Mouse (Mus musculus) spleen, adult 18-20 months (tissue): ENCODE results near the gene Klf5.

Experiments
- DNase-seq, 2 experiments: peaks; one replicate each; pipeline ENCODE4 v3.0.0; 2022; ENCODE audit warnings: mixed read lengths in 2 of 2

Klf5 gene

GRCm38 (mm10) chr14:99298385-99299021 is at the start of gene Klf5:
Klf5 (plus strand) TSS chr14:99298691.
- peak; percentile 63 to 64 for DNase-seq

DNA sequence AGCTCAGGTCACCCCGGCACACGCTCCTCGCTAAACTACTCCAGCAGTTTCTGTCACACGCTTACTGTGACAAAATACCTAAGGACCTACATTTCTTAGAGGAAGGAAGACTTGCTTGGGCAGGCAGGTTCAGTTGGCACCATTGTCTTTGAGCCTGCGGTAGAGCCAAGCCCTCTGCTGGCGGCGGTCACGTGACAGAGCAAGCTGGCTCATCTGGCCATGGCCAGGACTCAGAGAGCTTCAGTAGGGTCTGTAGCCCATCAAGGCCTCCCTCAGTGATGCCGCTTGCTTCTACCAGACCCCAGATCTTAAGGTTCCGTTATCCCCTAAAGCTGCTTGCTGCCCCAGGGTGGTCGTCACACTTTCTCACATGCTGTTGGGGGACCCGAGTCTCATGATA is 36.5 kb upstream of the Klf5 start:
- no peak for DNase-seq

GRCm38 (mm10) chr14:99263816-99264215 is 34.7 kb upstream of the Klf5 start:
- no peak for DNase-seq

DNA sequence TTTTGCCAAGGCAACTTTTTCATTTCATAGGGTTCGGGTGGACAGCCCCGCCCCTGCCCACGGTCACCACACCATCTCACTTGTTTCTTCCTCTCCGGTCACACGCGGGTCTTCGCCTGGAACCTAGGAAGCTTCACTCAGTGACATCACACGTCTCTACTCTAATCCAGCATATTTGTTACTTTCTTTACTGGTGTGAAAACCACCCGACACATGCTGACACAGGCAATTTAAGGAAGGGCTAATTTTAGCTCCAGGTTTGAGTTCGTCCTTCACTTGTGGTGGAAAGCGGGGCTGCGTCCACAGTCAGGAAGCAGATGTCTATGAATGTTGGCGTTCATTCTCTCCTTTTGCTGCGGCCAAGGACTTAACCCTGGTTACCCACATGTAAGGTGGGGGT is 32.7 kb upstream of the Klf5 start:
- DNase-seq = no peak

DNA sequence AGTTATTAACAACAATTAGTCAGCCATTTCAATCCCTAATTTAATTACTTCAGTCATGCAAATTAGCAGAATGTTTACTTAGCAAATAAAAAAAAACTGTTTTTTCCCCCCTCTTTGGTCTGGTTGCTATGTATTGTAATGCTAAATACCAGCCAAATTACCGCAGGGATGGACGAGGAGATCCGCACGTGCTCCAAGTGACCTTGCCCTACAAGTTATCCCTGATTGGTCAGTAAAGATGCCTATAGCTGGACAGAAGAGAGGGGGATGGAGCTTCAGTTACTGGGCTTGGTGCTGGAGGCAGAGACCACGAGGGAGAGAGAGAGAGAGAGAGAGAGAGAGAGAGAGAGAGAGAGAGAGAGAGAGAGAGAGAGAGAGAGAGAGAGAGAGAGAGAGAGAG is 31.7 kb upstream of the Klf5 start:
- DNase-seq = no peak

DNA sequence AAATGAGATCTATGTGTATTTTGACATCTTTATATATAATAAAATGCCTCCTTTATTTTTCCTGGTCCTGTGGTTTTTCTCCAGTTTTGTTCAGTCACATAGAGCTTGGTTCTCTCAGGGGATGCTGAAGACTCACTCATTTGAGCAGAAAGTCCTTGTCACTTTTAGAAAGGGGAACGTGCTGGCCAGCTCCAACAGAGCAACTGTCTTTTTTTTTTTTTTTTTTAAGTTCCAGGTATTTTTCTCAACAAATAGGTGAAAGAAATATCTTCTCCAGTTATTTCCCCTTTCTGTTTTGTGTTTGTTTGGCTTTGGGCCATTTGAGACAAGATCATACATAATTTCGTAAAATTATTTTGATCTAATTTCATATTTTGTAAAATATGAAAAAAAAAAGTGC is 24.4 kb upstream of the Klf5 start:
- no peak for DNase-seq

- no peak for DNase-seq
Observed at GRCm38 (mm10) chr14:99275827-99276226, 22.7 kb upstream of the Klf5 start.

- DNase-seq = no peak
Observed at GRCm38 (mm10) chr14:99278312-99278711, 20.2 kb upstream of the Klf5 start.

GRCm38 (mm10) chr14:99278763-99279486 is 19.6 kb upstream of the Klf5 start:
- no peak for DNase-seq

DNA sequence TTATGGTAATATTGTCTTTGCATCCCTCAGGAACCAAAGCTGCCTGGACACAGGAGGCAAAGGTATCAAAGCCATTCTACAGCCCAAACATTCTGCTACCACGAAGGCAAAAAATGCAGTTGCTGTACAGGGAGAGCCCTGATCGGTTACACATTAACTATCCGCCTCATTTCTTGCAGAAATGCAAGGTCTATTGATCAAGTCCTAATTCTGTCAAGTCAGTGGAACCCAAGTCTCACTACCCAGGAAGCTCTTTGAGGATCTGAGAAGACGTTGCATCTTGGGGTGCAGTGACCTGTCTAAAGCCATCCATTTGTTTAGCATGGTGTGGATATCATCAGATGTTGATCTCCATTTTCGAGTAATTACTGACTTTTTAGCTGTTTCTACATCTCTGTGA is 18.1 kb upstream of the Klf5 start:
- DNase-seq = no peak

GRCm38 (mm10) chr14:99280825-99281433 is 17.6 kb upstream of the Klf5 start:
- DNase-seq = no peak

GRCm38 (mm10) chr14:99285486-99285885 is 13.0 kb upstream of the Klf5 start:
- DNase-seq = no peak

DNA sequence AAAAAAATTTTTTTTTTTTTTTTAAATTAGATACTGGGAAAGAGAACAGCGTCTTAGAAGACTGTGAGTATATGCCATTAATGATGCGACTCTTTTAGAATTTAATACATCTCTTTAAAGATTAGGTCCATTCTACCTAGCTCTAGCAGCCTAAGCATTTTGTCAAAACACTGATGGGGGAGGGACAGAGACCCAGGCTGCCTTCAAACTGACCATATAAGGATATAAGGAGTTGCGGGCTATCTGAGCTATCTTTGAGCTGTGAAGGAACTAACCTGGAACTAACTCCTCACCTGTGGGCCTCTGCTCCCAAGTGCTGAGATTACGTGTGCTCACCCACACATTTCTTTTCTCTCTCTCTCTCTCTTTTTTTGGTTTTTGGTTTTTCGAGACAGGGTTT is 6.3 kb upstream of the Klf5 start:
- DNase-seq = no peak

- DNase-seq = no peak
Observed at GRCm38 (mm10) chr14:99294424-99294823, 4.1 kb upstream of the Klf5 start.

GRCm38 (mm10) chr14:99295606-99296341 is 2.7 kb upstream of the Klf5 start:
- no peak for DNase-seq

DNA sequence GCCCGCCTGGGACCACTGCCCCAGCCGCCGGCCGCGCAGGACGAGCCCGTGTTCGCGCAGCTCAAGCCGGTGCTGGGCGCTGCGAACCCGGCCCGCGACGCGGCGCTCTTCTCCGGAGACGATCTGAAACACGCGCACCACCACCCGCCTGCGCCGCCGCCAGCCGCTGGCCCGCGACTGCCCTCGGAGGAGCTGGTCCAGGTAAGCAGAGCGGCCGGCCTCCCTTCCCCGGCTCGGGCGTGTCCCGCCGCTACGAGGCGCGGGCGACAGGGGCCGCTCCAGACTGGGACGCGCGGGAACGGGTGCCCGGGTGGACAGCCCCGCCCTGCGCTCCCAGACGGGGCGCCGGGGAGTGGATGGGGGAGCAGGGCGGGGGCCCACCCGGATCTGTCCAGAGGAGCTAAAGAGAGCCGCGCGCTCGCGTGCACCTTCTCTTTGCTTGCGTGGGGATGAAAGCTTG is 561 bp downstream of the Klf5 start:
- peak; percentile 8 to 26 for DNase-seq

- no peak for DNase-seq
Observed at GRCm38 (mm10) chr14:99299701-99300191, 1.3 kb downstream of the Klf5 start.

- DNase-seq = no peak
Observed at GRCm38 (mm10) chr14:99301472-99301871, 3.0 kb downstream of the Klf5 start.

GRCm38 (mm10) chr14:99304387-99304786 is 5.9 kb downstream of the Klf5 start:
- no peak for DNase-seq

DNA sequence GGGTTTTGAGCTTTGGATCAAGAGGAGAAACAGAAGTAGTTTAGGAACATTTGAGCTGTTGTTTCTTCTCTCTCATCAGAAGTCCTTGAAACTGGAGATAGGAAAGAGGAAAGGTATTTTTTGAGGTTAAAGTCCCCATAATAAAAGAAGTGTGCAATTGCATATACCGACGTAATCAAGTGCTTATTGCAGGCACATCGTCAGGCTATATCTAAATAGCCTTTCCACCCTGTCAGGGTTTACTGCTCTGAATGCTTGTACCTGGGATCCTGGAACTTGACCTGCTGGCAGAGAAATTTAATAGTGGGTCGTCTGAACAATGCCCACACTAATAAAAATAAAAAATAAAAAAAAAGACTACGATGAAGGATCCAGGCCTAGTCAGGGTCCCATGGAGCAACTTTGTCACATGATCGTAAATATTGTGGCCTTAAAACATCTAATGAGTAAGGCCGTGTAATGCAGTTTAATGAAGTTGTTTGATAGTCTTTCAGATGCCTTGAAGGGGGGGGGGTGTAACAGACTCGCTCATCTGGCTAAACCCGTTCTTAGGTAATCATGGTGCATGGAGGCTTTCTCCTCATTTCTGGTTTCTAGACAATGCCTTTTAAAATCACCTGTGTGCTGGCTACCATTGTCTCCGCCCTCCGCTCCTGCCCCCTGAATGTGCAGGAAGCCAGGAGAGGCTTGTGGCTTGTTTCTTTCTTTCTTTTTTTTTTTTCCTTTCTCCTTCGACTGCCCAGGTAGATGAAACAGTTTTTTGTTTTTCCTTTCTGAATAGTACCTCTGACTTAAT is 6.7 kb downstream of the Klf5 start:
- no peak for DNase-seq

- no peak for DNase-seq
Observed at GRCm38 (mm10) chr14:99306410-99306809, 7.9 kb downstream of the Klf5 start.

GRCm38 (mm10) chr14:99309606-99310005 is 11.1 kb downstream of the Klf5 start:
- DNase-seq = no peak
